26 mouse cellular contexts compared by ENCODE assay signal in genomic region chr4:83312336-83312735, GRCm38 (mm10). TPM values are rescaled to one million over a fixed set of nuclear protein-coding genes. Genes with fewer than 3 reads are reported as not detected.
DNase-seq lines count a peak whose midpoint lies in the region; ATAC-seq and TF ChIP-seq lines count a peak whose summit lies in the region.
"Had no signal": no experiment of that assay in that cellular context is flagged by ENCODE, and none has a peak within 500 bp of the region (broad histone marks: within the 10 kb centered on the region; RNA-seq: fewer than 3 reads in every experiment).

No protein-coding gene starts in this region.

- H3K4me3 ChIP-seq in heart, postnatal 0 days (ENCODE audit: low read depth, low read length) = no peak overlapping the region
- H3K4me3 ChIP-seq in E14TG2a.4 (replicated peaks; ENCODE audit: low read length) = peak overlapping the region; percentile 30
- no peak overlapping the region for H3K4me3 ChIP-seq in intestine, postnatal 0 days (ENCODE audit: low read depth, low read length)
- H3K4me3 ChIP-seq: forebrain, embryonic 13.5 days; kidney, embryonic 15.5 days; limb, embryonic 12.5 days; lung, embryonic 15.5 days; myocyte; neural tube, embryonic 12.5 days; stomach, embryonic 15.5 days had no signal

- no peak overlapping the region for H3K9ac ChIP-seq in heart, postnatal 0 days (replicated peaks; ENCODE audit: low read depth, low read length)
- no peak overlapping the region for H3K9ac ChIP-seq in intestine, postnatal 0 days (ENCODE audit: low read depth, low read length)
- H3K9ac ChIP-seq: forebrain, embryonic 13.5 days; kidney, embryonic 15.5 days; limb, embryonic 12.5 days; lung, embryonic 15.5 days; neural tube, embryonic 12.5 days; stomach, embryonic 15.5 days had no signal

- H3K4me2 ChIP-seq in heart, postnatal 0 days (ENCODE audit: low read depth, low read length) = no peak overlapping the region
- no peak overlapping the region for H3K4me2 ChIP-seq in intestine, postnatal 0 days (replicated peaks; ENCODE audit: low read depth)
- H3K4me2 ChIP-seq: forebrain, embryonic 13.5 days; kidney, embryonic 15.5 days; limb, embryonic 12.5 days; liver, embryonic 11.5 days; lung, embryonic 15.5 days; midbrain, embryonic 11.5 days; neural tube, embryonic 12.5 days; stomach, embryonic 15.5 days had no signal

- ATAC-seq in heart, postnatal 0 days (ENCODE audit: insufficient read depth, low read depth) = no peak
- no peak for ATAC-seq in intestine, postnatal 0 days
- ATAC-seq: forebrain, embryonic 13.5 days; intestine, embryonic 16.5 days; midbrain, embryonic 16.5 days; Patski had no signal

- H3K36me3 ChIP-seq in heart, postnatal 0 days (replicated peaks; ENCODE audit: control insufficient read depth, insufficient read depth, low read length) = no peaks in the 10 kb centered on the region
- peaks cover 57% of the 10 kb centered on the region for H3K36me3 ChIP-seq in E14TG2a.4 (ENCODE audit: insufficient read depth, low read length)
- no peaks in the 10 kb centered on the region; the same call in 1 of the 2 replicates for H3K36me3 ChIP-seq in intestine, postnatal 0 days (ENCODE audit: control insufficient read depth, insufficient read depth)
- H3K36me3 ChIP-seq: kidney, embryonic 15.5 days; limb, embryonic 12.5 days; lung, embryonic 15.5 days; neural tube, embryonic 12.5 days; stomach, embryonic 15.5 days had no signal

- no peak for TF ChIP-seq CTCF in heart, postnatal 0 days (IDR thresholded peaks at IDR 0.05; ENCODE audit: low read depth)
- no peak for TF ChIP-seq CTCF in E14TG2a.4 (conservative IDR thresholded peaks at IDR 0.05; ENCODE audit: low read length)
- no peak for TF ChIP-seq CTCF in intestine, postnatal 0 days (IDR thresholded peaks at IDR 0.05; ENCODE audit: low read depth)

- H3K9me3 ChIP-seq in heart, postnatal 0 days (replicated peaks; ENCODE audit: control insufficient read depth, low read length) = no peaks in the 10 kb centered on the region
- peaks cover 8% of the 10 kb centered on the region; the same call in 1 of the 2 replicates for H3K9me3 ChIP-seq in E14TG2a.4 (ENCODE audit: low read length)
- no peaks in the 10 kb centered on the region for H3K9me3 ChIP-seq in intestine, postnatal 0 days (ENCODE audit: control insufficient read depth)
- H3K9me3 ChIP-seq: forebrain, embryonic 13.5 days; kidney, embryonic 15.5 days; limb, embryonic 12.5 days; lung, embryonic 15.5 days; neural tube, embryonic 12.5 days; stomach, embryonic 15.5 days had no signal

- WGBS in heart, postnatal 0 days = 69% methylated on average over 4 of the region's 4 CpGs
- 85% methylated on average over 4 of the region's 4 CpGs for WGBS in intestine, postnatal 0 days

- H3K27me3 ChIP-seq in heart, postnatal 0 days (ENCODE audit: control insufficient read depth, insufficient read depth, low read length) = no peaks in the 10 kb centered on the region
- H3K27me3 ChIP-seq in E14TG2a.4 (ENCODE audit: insufficient read depth, low read length) = no peaks in the 10 kb centered on the region
- no peaks in the 10 kb centered on the region for H3K27me3 ChIP-seq in intestine, postnatal 0 days (replicated peaks; ENCODE audit: control insufficient read depth, insufficient read depth, low read length)
- H3K27me3 ChIP-seq: CH12.LX; forebrain, embryonic 13.5 days; limb, embryonic 12.5 days; lung, embryonic 15.5 days; neural tube, embryonic 12.5 days; Patski; stomach, embryonic 15.5 days had no signal

- H3K4me1 ChIP-seq in heart, postnatal 0 days (ENCODE audit: control insufficient read depth, insufficient read depth) = 0 out of 2 replicates have a peak, but pooled peaks cover 18% of the 10 kb centered on the region
- H3K4me1 ChIP-seq in E14TG2a.4 (replicated peaks; ENCODE audit: low read depth, low read length) = peaks cover 96% of the 10 kb centered on the region
- H3K4me1 ChIP-seq in intestine, postnatal 0 days (replicated peaks; ENCODE audit: control insufficient read depth, insufficient read depth, low read length) = no peaks in the 10 kb centered on the region; the same call in 1 of the 2 replicates

- DNase-seq in adrenal gland, postnatal 10 days = peak; percentile 26
- no peak for DNase-seq in adrenal gland, postnatal 25 days
- no peak for DNase-seq in heart, postnatal 0 days (ENCODE audit: low spot score)
- no peak for DNase-seq in heart, adult 8-10 months (ENCODE audit: low spot score)
- peak; percentile 20 for DNase-seq in kidney, postnatal 14 days
- no peak for DNase-seq in kidney, adult 9 months
- DNase-seq: adrenal gland, postnatal 36 days; cerebellum, adult 2 months; cerebellum, postnatal 25 days; gastrocnemius, postnatal 25 days; layer of hippocampus, adult 9-11 months had no signal

- no peak overlapping the region for H3K27ac ChIP-seq in heart, postnatal 0 days (ENCODE audit: low read depth)
- no peak overlapping the region for H3K27ac ChIP-seq in intestine, postnatal 0 days (ENCODE audit: low read depth, low read length)
- H3K27ac ChIP-seq: forebrain, embryonic 13.5 days; limb, embryonic 12.5 days; lung, embryonic 15.5 days; neural tube, embryonic 12.5 days; stomach, embryonic 15.5 days had no signal

- 0 out of 2 replicates have a peak, but pooled peaks have one; percentile 59 for TF ChIP-seq EP300 in heart, postnatal 0 days (IDR thresholded peaks at IDR 0.05; ENCODE audit: low read depth)

RNA-seq across cellular contexts. Expression of gene Ttc39b, which starts 11.7 kb away (rescaled TPM):
- 10 to 100 TPM; 16.4 to 17.0 TPM for total RNA-seq in adrenal gland, postnatal 10 days (2021)
- 16.7 and 19.6 TPM in 2 replicates for total RNA-seq in adrenal gland, postnatal 25 days (2021)
- total RNA-seq in heart, postnatal 0 days (2014; rRNA removed; ENCODE audit: low replicate concordance) = 2.9 and 4.3 TPM in 2 replicates
- polyA plus RNA-seq in heart, postnatal 0 days (2015; fragmentation: Nextera tagmentation; extraction: Ambion mirVana) = 3.0 and 4.1 TPM in 2 replicates
- total RNA-seq in heart, adult 8-10 months (2022) = 10 to 100 TPM; 18.5 to 23.7 (median 20.8) TPM
- polyA plus RNA-seq in intestine, postnatal 0 days (2015; fragmentation: Nextera tagmentation; extraction: Ambion mirVana) = 2.7 and 2.9 TPM in 2 replicates

Comparison
In these comparisons a context has a peak if more than half of its experiments do, and no peak if none do; other contexts are left out.
1. DNase-seq: peak in adrenal gland, postnatal 10 days (single experiment) and kidney, postnatal 14 days (single experiment); none in adrenal gland, postnatal 25 days (single experiment), heart, postnatal 0 days (single experiment), heart, adult 8-10 months (single experiment) and kidney, adult 9 months (single experiment).